Mouse (Mus musculus) kidney, postnatal 36 days (tissue): ENCODE data around the gene 1810024B03Rik.

Experiments
- DNase-seq, 2 experiments: peaks; one replicate each; pipeline ENCODE4 v3.0.0; 2021 to 2022; ENCODE audit warnings: mixed read lengths in 2 of 2

1810024B03Rik gene

GRCm38 (mm10) chr2:127166261-127166660 lies 41.8 kb downstream of the 1810024B03Rik start:
- peak; percentile 38 to 44 for DNase-seq

DNA sequence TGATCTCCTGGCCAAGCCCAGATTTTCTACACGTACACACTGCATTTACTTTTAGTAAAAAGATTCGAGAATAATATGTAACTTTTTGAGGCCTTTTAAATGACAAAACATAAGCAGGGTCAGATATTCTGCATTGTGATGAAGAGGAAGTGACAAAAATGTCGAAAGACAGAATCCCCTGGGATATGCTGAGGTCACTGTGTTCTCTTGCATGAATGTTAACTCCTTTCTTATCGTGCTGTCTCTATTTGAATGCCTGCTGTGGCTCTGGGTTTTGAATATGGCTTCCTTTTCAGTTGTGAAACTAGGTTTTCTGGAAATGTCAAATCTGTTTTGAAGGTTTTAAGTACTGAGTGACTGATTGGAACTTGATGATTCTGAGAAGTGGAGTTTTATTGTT lies 42.4 kb downstream of the 1810024B03Rik start:
- DNase-seq, result no peak

DNA sequence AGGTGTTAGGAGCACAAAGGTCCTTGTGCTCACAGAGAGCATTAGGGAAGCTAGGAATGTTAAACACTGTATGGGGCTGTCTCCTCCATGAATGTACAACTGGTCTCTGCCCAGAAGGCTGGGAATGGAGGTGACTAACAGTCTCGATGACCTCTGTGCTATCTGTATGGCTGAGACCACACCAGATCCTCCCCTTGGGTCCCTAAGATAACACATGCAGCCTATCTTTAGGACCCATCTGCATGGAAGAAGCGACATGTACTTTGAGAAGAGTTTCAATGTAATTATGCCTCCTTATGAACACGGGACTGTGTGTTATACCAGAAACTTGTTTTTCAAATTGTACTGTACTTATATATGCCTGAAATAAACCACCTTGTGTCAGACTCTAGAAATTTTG lies 62.4 kb downstream of the 1810024B03Rik start:
- no peak for DNase-seq

- DNase-seq, result peak; percentile 94
Observed at GRCm38 (mm10) chr2:127143158-127144063, 64.7 kb downstream of the 1810024B03Rik start, which contains the start of gene Itpripl1. Gene Itpripl1, minus strand, starts transcription at chr2:127143442.

- DNase-seq, result no peak
Observed at GRCm38 (mm10) chr2:127142577-127143157, 65.4 kb downstream of the 1810024B03Rik start.

DNA sequence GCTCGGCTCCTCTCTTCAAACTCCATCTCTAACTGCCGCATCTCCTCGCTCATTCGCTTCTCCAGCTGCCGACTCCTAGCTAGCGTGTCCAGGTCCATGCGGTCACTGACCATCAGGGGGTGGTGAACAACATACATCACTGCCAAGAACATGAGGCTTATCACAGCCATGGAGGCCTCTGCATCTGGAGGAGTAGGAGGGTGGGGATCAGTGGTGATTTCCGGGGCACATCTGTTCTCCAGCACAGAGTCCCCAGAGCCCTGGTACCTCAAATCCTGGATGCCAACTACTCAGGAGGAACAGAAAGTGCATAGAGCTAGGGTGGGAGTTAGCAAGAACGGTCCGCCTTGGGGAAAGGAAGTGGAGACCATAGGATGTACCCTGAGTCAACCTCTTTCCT lies 66.0 kb downstream of the 1810024B03Rik start:
- no peak for DNase-seq

DNA sequence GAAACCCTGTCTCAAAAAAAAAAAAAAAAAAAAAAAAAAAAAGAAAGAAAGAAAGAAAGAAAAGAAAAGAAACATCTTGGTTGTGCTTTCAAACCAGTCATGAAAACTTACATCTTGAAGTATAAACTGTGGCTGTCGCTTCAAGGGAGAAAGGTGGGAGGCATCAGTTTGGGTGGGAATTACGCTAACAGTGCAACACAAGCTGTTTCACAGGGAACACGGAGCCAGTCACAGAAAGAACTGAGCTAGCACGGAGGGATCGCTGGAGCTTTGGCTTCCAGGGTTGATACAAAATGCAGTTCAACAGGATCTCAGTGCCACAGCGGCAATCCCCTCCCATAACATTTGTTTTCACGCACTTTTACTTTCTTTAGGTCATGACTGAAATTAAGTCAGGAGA lies 68.1 kb downstream of the 1810024B03Rik start:
- DNase-seq, result no peak

DNA sequence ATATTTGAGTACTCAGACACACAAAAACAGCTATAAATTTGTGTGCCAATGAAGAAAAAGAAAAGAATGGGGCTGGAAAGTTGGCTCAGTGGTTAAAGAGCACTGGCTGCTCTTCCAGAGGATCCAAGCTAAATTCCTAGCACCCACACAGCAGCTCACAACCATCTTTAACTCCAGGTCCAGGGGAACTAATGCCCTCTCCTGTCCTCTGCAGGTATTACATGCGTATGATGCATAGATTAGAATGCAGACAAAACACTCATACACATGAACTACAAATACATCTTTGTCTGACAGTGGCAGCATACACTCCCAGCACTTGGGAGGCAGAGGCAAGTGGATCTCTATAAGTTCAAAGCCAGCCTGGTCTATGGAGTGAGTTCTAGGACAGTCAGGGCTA lies 68.5 kb downstream of the 1810024B03Rik start:
- DNase-seq, result no peak

DNA sequence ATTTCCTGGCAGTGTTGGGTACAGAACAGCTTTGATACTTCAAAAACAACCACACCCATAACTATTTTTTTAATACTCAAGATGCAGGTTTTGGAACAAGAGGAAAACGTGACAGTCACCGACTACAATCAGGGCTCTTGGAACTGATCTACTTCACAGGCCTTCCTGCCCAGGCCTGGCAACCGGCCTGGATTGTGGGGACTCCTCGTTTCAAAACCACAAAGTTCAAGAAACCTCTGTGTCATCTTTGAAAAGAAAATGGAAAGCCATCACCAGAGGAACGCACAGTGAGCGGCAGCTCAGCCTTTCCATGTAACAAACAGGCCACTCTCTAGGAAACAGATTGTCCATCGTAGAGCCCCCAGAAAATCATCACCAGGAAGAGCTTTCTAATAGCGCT lies 69.0 kb downstream of the 1810024B03Rik start:
- DNase-seq, result peak in 1 of 2 experiments; percentile 34

- peak; percentile 22 to 57 for DNase-seq
Observed at GRCm38 (mm10) chr2:127138449-127138848, 69.6 kb downstream of the 1810024B03Rik start.

GRCm38 (mm10) chr2:127137838-127138420 lies 70.2 kb downstream of the 1810024B03Rik start:
- DNase-seq, result no peak

DNA sequence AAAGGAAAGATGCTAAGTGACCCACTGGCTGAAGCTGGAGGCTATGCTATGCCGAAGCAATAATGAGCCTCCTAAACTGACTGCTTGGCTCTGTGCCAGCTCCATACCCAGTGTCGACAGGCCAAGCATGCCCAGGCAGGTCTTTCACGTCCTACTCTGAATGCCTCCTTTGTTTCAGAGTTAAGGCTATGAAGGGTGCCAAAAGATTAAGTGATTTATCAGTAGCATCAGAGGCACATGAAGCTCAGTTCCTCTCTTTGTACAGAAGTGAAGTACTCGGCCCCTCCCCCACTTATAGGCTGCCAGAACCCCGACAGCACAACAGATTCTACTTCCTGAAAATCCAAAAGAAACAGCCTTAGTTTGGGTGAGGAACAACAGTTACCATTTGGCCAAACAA lies 71.1 kb downstream of the 1810024B03Rik start:
- peak; percentile 19 to 67 for DNase-seq
